ENCODE assay signal across 8 mouse cellular contexts in the genomic region with DNA sequence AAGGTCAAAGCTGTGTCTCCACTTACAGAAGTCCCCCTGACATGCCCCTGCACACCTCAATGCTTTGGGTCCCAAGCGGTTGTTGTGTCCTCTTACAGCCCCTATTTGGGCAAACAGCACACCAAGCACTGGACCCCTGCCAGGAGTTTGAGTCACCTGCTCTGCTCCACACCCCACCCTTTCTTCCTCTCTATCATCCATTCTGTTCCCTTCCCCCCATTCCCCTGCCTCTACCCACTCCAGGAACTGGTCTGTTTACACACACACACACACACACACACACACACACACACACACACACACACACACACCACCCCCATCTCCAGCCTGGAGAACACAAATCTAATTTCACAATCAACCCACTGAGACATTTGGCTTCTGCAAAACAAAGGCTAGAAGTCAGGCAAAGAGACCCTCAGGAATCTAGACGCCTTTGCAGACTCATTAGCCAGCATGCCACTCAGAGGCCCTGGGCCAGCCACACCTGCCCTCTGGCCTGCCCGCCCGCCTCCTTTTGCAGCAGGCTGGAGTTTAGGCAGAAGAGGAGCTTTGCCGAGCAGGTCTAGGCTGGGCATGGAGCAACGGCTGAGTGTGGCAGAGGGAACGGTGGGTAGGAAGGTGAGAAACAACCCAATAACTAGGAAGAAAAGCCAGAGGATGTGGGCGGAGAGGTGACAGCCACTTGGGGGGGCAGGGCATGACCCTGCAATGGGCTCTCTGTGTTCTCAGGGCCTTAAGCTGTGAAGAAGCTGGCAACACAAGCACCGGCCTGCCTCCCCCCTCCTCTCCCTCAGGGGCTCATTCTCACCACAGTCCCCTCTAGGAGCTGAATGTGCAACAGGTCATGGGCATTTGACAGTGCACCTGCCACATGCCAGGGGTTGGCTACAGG. TPM values are rescaled to one million over a fixed set of nuclear protein-coding genes. Genes with fewer than 3 reads are reported as not detected.
DNase-seq lines count a peak whose midpoint lies in the region; ATAC-seq and TF ChIP-seq lines count a peak whose summit lies in the region.

No protein-coding gene starts in this region.

- DNase-seq in heart, postnatal 36 days, result no peak
- peak; percentile 79 for DNase-seq in brain, adult 2 months (ENCODE audit: low read depth, low spot score)
- peak; percentile 64 for DNase-seq in lung, postnatal 10 days
- no peak for DNase-seq in left cerebral cortex, postnatal 25 days (ENCODE audit: low spot score in 2 of 2)
- no peak for DNase-seq in embryo, embryonic 9.5 days (ENCODE audit: extremely low spot score)
- no peak for DNase-seq in gastrocnemius, postnatal 36 days

- ATAC-seq in heart, embryonic 16.5 days (replicated peaks; ENCODE audit: extremely low read depth, insufficient read depth, low FRiP score), result 0 out of 2 replicates have a peak, but pooled peaks have one; percentile 3

- no peak overlapping the region for H3K4me3 ChIP-seq in heart, embryonic 16.5 days (ENCODE audit: low read length)
- 0 out of 2 replicates have a peak overlapping the region, but pooled peaks have one; percentile 13 for H3K4me3 ChIP-seq in E14TG2a.4 (replicated peaks; ENCODE audit: low read length)

- intact Hi-C loops in heart, postnatal 36 days (cut with DNase I), result no loop called here
- intact Hi-C loops in left cerebral cortex, postnatal 25 days (cut with DNase I), result loop anchor here (10.0 kb wide), 2 partner anchors 338 to 368 kb away; partner anchors contain the start of gene Tmem50a
- intact Hi-C loops in gastrocnemius, postnatal 36 days (cut with DNase I), result loop anchor here (5.0 kb wide), 1 partner anchor 335 kb away; no protein-coding TSS in a partner anchor

- H3K27ac ChIP-seq in heart, embryonic 16.5 days (ENCODE audit: low read length), result peak overlapping the region; percentile 45

- peaks cover 27% of the 10 kb centered on the region for H3K36me3 ChIP-seq in heart, embryonic 16.5 days (ENCODE audit: control insufficient read depth, insufficient read depth)
- no peaks in the 10 kb centered on the region for H3K36me3 ChIP-seq in E14TG2a.4 (ENCODE audit: insufficient read depth, low read length)

- H3K4me2 ChIP-seq in heart, embryonic 16.5 days (ENCODE audit: low read depth, low read length), result no peak overlapping the region

- TF ChIP-seq CTCF in E14TG2a.4 (conservative IDR thresholded peaks at IDR 0.05; ENCODE audit: low read length), result no peak

- peaks cover 29% of the 10 kb centered on the region for H3K4me1 ChIP-seq in heart, embryonic 16.5 days (ENCODE audit: control insufficient read depth, insufficient read depth, low read length)
- peaks cover 44% of the 10 kb centered on the region for H3K4me1 ChIP-seq in E14TG2a.4 (replicated peaks; ENCODE audit: low read depth, low read length)

- WGBS in heart, embryonic 16.5 days, result 60% methylated on average over 9 of the region's 9 CpGs

- no peaks in the 10 kb centered on the region for H3K27me3 ChIP-seq in heart, embryonic 16.5 days (ENCODE audit: control insufficient read depth, insufficient read depth, low read length)
- peaks cover 36% of the 10 kb centered on the region for H3K27me3 ChIP-seq in E14TG2a.4 (ENCODE audit: insufficient read depth, low read length)

- H3K9me3 ChIP-seq in heart, embryonic 16.5 days (replicated peaks; ENCODE audit: control insufficient read depth, low read length), result peaks cover 7% of the 10 kb centered on the region
- no peaks in the 10 kb centered on the region for H3K9me3 ChIP-seq in E14TG2a.4 (ENCODE audit: low read length)

- peak overlapping the region; percentile 41 for H3K9ac ChIP-seq in heart, embryonic 16.5 days (ENCODE audit: low read length)

RNA-seq across cellular contexts. Expression of gene Selenon, which starts 4.9 kb away (rescaled TPM):
- 5.4 and 7.9 TPM in 2 replicates for polyA plus RNA-seq in heart, embryonic 16.5 days (2015; fragmentation: Nextera tagmentation; extraction: Ambion mirVana)
- total RNA-seq in heart, postnatal 36 days (2021), result 10 to 100 TPM; 19.8 to 21.1 TPM
- total RNA-seq in left cerebral cortex, postnatal 25 days (2021), result 10 to 100 TPM; 18.6 to 20.9 TPM
- total RNA-seq in gastrocnemius, postnatal 36 days (2021), result 1 to 10 TPM; 4.9 to 6.1 TPM

RNA-seq across cellular contexts. Expression of gene Mtfr1l, which starts 11.9 kb away (rescaled TPM):
- polyA plus RNA-seq in heart, embryonic 16.5 days (2015; fragmentation: Nextera tagmentation; extraction: Ambion mirVana), result 165 and 167 TPM in 2 replicates
- total RNA-seq in heart, postnatal 36 days (2021), result 100 to 1,000 TPM; 178 to 188 TPM
- total RNA-seq in left cerebral cortex, postnatal 25 days (2021), result 10 to 100 TPM; 60.2 to 60.7 TPM
- 100 to 1,000 TPM; 124 to 130 TPM for total RNA-seq in gastrocnemius, postnatal 36 days (2021)

RNA-seq across cellular contexts. Expression of gene Aunip, which starts 36.3 kb away (rescaled TPM):
- polyA plus RNA-seq in heart, embryonic 16.5 days (2015; fragmentation: Nextera tagmentation; extraction: Ambion mirVana), result 8.1 and 10.0 TPM in 2 replicates
- under 1 TPM in 1 of 2 experiments, not detected in 1; 0.22 TPM for total RNA-seq in heart, postnatal 36 days (2021)
- under 1 TPM; 0.37 to 0.60 TPM for total RNA-seq in left cerebral cortex, postnatal 25 days (2021)
- under 1 TPM in 1 of 2 experiments, not detected in 1; 0.20 TPM for total RNA-seq in gastrocnemius, postnatal 36 days (2021)

RNA-seq across cellular contexts. Expression of gene Paqr7, which starts 50.6 kb away (rescaled TPM):
- 12.4 and 13.2 TPM in 2 replicates for polyA plus RNA-seq in heart, embryonic 16.5 days (2015; fragmentation: Nextera tagmentation; extraction: Ambion mirVana)
- 10 to 100 TPM; 19.0 to 24.0 TPM for total RNA-seq in heart, postnatal 36 days (2021)
- 10 to 100 TPM; 61.2 to 63.3 TPM for total RNA-seq in left cerebral cortex, postnatal 25 days (2021)
- total RNA-seq in gastrocnemius, postnatal 36 days (2021), result 1 to 10 TPM; 2.4 to 3.0 TPM

Comparison
In these comparisons a context has a peak if more than half of its experiments do, and no peak if none do; other contexts are left out.
1. DNase-seq: peak in brain, adult 2 months (single experiment) and lung, postnatal 10 days (single experiment); none in heart, postnatal 36 days (0 of 2), left cerebral cortex, postnatal 25 days (0 of 2), embryo, embryonic 9.5 days (single experiment) and gastrocnemius, postnatal 36 days (0 of 2).